Mouse (Mus musculus) intestine, embryonic 15.5 days (tissue): ENCODE data around the gene Hoxb5. TPM values are rescaled to one million over a fixed set of nuclear protein-coding genes. Genes with fewer than 3 reads are reported as not detected.

Experiments used
- ATAC-seq: fragments of 200-750 bp; cut with Nextera tagmentation; 2 replicates; pipeline ENCODE4 v1.8.0; 2017; ENCODE audit warnings: moderate TSS enrichment, moderate library complexity
- H3K27ac ChIP-seq: fragments of 300-500 bp; sonication (generic); 2 replicates; pipeline ENCODE4 v1.5.1; 2015; ENCODE audit warnings: mild to moderate bottlenecking, inconsistent platforms
- H3K27me3 ChIP-seq: fragments of 300-500 bp; sonication (generic); replicated peaks from 2 replicates; pipeline ENCODE4 v1.6.1; 2015; ENCODE audit warnings: inconsistent platforms
- H3K36me3 ChIP-seq: fragments of 300-500 bp; sonication (generic); 2 replicates; pipeline ENCODE4 v1.6.1; 2015; ENCODE audit warnings: inconsistent platforms
- H3K4me1 ChIP-seq: fragments of 300-500 bp; sonication (generic); replicated peaks from 2 replicates; pipeline ENCODE4 v1.6.1; 2015; ENCODE audit warnings: inconsistent platforms
- H3K4me2 ChIP-seq: fragments of 300-500 bp; sonication (generic); replicated peaks from 2 replicates; pipeline ENCODE4 v1.6.1; 2015; ENCODE audit warnings: mild to moderate bottlenecking, inconsistent platforms
- H3K4me3 ChIP-seq: fragments of 300-500 bp; sonication (generic); replicated peaks from 2 replicates; pipeline ENCODE4 v1.5.1; 2015; ENCODE audit warnings: inconsistent platforms
- H3K9ac ChIP-seq: fragments of 300-500 bp; sonication (generic); 2 replicates; pipeline ENCODE4 v1.6.1; 2015; ENCODE audit warnings: inconsistent platforms
- H3K9me3 ChIP-seq: fragments of 300-500 bp; sonication (generic); 2 replicates; pipeline ENCODE4 v1.6.1; 2016; ENCODE audit warnings: inconsistent platforms
- WGBS: fragments of 180-500 bp; shearing (Covaris S2); methylation state at CpG from one replicate; pipeline ENCODE4 v1.1.7; 2015; 5-methylcytosine and 5-hydroxymethylcytosine counted together
- polyA plus RNA-seq: library from polyadenylated mRNA; unstranded; fragments of >200 nt; fragmentation: Nextera tagmentation; extraction: Ambion mirVana; gene quantifications from 2 replicates; pipeline ENCODE4 v1.2.1, GENCODE M21; 2015

The Hoxb5 gene
- polyA plus RNA-seq, 1 experiment from 2014 or later = 31.3 TPM

GRCm38 (mm10) chr11:96301064-96301431, 2.1 kb upstream of the Hoxb5 start:
- peaks cover 45% of the 10 kb centered on the region for H3K4me1 ChIP-seq
- H3K9ac ChIP-seq = peak overlapping the region; percentile 81
- H3K27ac ChIP-seq = peak overlapping the region; percentile 66; the same call in 1 of the 2 replicates
- H3K4me3 ChIP-seq = peak overlapping the region; percentile 51
- H3K4me2 ChIP-seq = peak overlapping the region; percentile 75
- no peaks in the 10 kb centered on the region for H3K9me3 ChIP-seq
- no peaks in the 10 kb centered on the region for H3K36me3 ChIP-seq
- H3K27me3 ChIP-seq = peaks cover 58% of the 10 kb centered on the region
- ATAC-seq = no peak
- WGBS = 30% methylated on average over 10 of the region's 10 CpGs

GRCm38 (mm10) chr11:96301837-96302236, 1.3 kb upstream of the Hoxb5 start:
- no peak for ATAC-seq
- peak overlapping the region; percentile 17 for H3K4me3 ChIP-seq
- H3K9ac ChIP-seq = peak overlapping the region; percentile 31; the same call in 1 of the 2 replicates
- peak overlapping the region; percentile 81 for H3K4me2 ChIP-seq
- WGBS = 18% methylated on average over 15 of the region's 15 CpGs
- peak overlapping the region; percentile 63 for H3K27ac ChIP-seq
- H3K27me3 ChIP-seq = peaks cover 51% of the 10 kb centered on the region
- H3K4me1 ChIP-seq = peaks cover 48% of the 10 kb centered on the region
- no peaks in the 10 kb centered on the region for H3K36me3 ChIP-seq
- no peaks in the 10 kb centered on the region for H3K9me3 ChIP-seq

GRCm38 (mm10) chr11:96302381-96303150, 570 bp upstream of the Hoxb5 start:
- Histone ChIP-seq H3K27me3 (peaks cover 44% of the 10 kb centered on the region), H3K4me3 (peak overlapping the region; percentile 46), H3K27ac (peak overlapping the region; percentile 63), H3K4me2 (peak overlapping the region; percentile 81), H3K36me3 (no peaks in the 10 kb centered on the region), H3K4me1 (peaks cover 45% of the 10 kb centered on the region), H3K9ac (peak overlapping the region; percentile 2; the same call in 1 of the 2 replicates), H3K9me3 (no peaks in the 10 kb centered on the region)
- WGBS = 31% methylated on average over 23 of the region's 23 CpGs
- ATAC-seq = no peak

GRCm38 (mm10) chr11:96304381-96305195, 1.5 kb downstream of the Hoxb5 start:
- Histone ChIP-seq H3K4me2 (peak overlapping the region; percentile 81), H3K36me3 (no peaks in the 10 kb centered on the region), H3K27ac (peak overlapping the region; percentile 90), H3K9ac (peak overlapping the region; percentile 70), H3K9me3 (no peaks in the 10 kb centered on the region), H3K4me1 (peaks cover 55% of the 10 kb centered on the region), H3K27me3 (peaks cover 31% of the 10 kb centered on the region), H3K4me3 (peak overlapping the region; percentile 46)
- no peak for ATAC-seq
- WGBS = 14% methylated on average over 38 of the region's 38 CpGs

GRCm38 (mm10) chr11:96305505-96306182, 2.5 kb downstream of the Hoxb5 start:
- no peaks in the 10 kb centered on the region for H3K9me3 ChIP-seq
- peak overlapping the region; percentile 86 for H3K27ac ChIP-seq
- ATAC-seq = no peak
- H3K36me3 ChIP-seq = no peaks in the 10 kb centered on the region
- 41% methylated on average over 6 of the region's 6 CpGs for WGBS
- H3K9ac ChIP-seq = peak overlapping the region; percentile 61
- peaks cover 52% of the 10 kb centered on the region for H3K4me1 ChIP-seq
- H3K27me3 ChIP-seq = peaks cover 20% of the 10 kb centered on the region
- H3K4me2 ChIP-seq = peak overlapping the region; percentile 81
- H3K4me3 ChIP-seq = peak overlapping the region; percentile 46

GRCm38 (mm10) chr11:96306183-96306907, 3.2 kb downstream of the Hoxb5 start:
- Histone ChIP-seq H3K4me1 (peaks cover 51% of the 10 kb centered on the region), H3K36me3 (no peaks in the 10 kb centered on the region), H3K9ac (peak overlapping the region; percentile 61), H3K9me3 (no peaks in the 10 kb centered on the region), H3K27ac (peak overlapping the region; percentile 86), H3K27me3 (peaks cover 19% of the 10 kb centered on the region), H3K4me2 (peak overlapping the region; percentile 81), H3K4me3 (peak overlapping the region; percentile 46)
- no peak for ATAC-seq
- WGBS = 22% methylated on average over 7 of the region's 7 CpGs

GRCm38 (mm10) chr11:96306908-96307269, 3.8 kb downstream of the Hoxb5 start:
- Histone ChIP-seq H3K4me1 (peaks cover 50% of the 10 kb centered on the region), H3K9ac (peak overlapping the region; percentile 61), H3K27me3 (peaks cover 15% of the 10 kb centered on the region), H3K4me2 (peak overlapping the region; percentile 81), H3K36me3 (no peaks in the 10 kb centered on the region), H3K9me3 (no peaks in the 10 kb centered on the region), H3K4me3 (peak overlapping the region; percentile 46), H3K27ac (peak overlapping the region; percentile 86)
- 8% methylated on average over 13 of the region's 13 CpGs for WGBS
- peak; percentile 22; the same call in 1 of the 2 replicates for ATAC-seq

GRCm38 (mm10) chr11:96308763-96309162, 5.6 kb downstream of the Hoxb5 start:
- peak overlapping the region; percentile 86 for H3K27ac ChIP-seq
- H3K4me2 ChIP-seq = peak overlapping the region; percentile 81
- no peaks in the 10 kb centered on the region for H3K36me3 ChIP-seq
- H3K9me3 ChIP-seq = no peaks in the 10 kb centered on the region
- H3K4me1 ChIP-seq = peaks cover 53% of the 10 kb centered on the region
- ATAC-seq = no peak
- peak overlapping the region; percentile 46; the same call in 1 of the 2 replicates for H3K4me3 ChIP-seq
- H3K27me3 ChIP-seq = peaks cover 8% of the 10 kb centered on the region
- 34% methylated on average over 4 of the region's 4 CpGs for WGBS
- H3K9ac ChIP-seq = peak overlapping the region; percentile 61

GRCm38 (mm10) chr11:96309288-96309687, 6.2 kb downstream of the Hoxb5 start:
- H3K36me3 ChIP-seq = no peaks in the 10 kb centered on the region
- peaks cover 7% of the 10 kb centered on the region for H3K27me3 ChIP-seq
- ATAC-seq = peak; percentile 21; the same call in 1 of the 2 replicates
- 33% methylated on average over 4 of the region's 4 CpGs for WGBS
- H3K9ac ChIP-seq = peak overlapping the region; percentile 61
- no peaks in the 10 kb centered on the region for H3K9me3 ChIP-seq
- peak overlapping the region; percentile 81 for H3K4me2 ChIP-seq
- H3K4me3 ChIP-seq = peak overlapping the region; percentile 46; the same call in 1 of the 2 replicates
- peaks cover 55% of the 10 kb centered on the region for H3K4me1 ChIP-seq
- peak overlapping the region; percentile 86 for H3K27ac ChIP-seq

GRCm38 (mm10) chr11:96310183-96310938, 7.2 kb downstream of the Hoxb5 start:
- H3K9ac ChIP-seq = peak overlapping the region; percentile 61
- ATAC-seq = no peak
- H3K4me2 ChIP-seq = peak overlapping the region; percentile 81
- no peaks in the 10 kb centered on the region for H3K36me3 ChIP-seq
- peak overlapping the region; percentile 86 for H3K27ac ChIP-seq
- H3K4me1 ChIP-seq = peaks cover 54% of the 10 kb centered on the region
- WGBS = 21% methylated on average over 20 of the region's 20 CpGs
- H3K9me3 ChIP-seq = no peaks in the 10 kb centered on the region
- H3K4me3 ChIP-seq = peak overlapping the region; percentile 26
- peaks cover 7% of the 10 kb centered on the region for H3K27me3 ChIP-seq

- H3K4me3 ChIP-seq = peak overlapping the region; percentile 26
- peaks cover 50% of the 10 kb centered on the region for H3K4me1 ChIP-seq
- peak overlapping the region; percentile 86 for H3K27ac ChIP-seq
- no peaks in the 10 kb centered on the region for H3K36me3 ChIP-seq
- H3K9ac ChIP-seq = peak overlapping the region; percentile 61
- H3K9me3 ChIP-seq = no peaks in the 10 kb centered on the region
- ATAC-seq = no peak
- 21% methylated on average over 6 of the region's 6 CpGs for WGBS
- peaks cover 7% of the 10 kb centered on the region for H3K27me3 ChIP-seq
- peak overlapping the region; percentile 81 for H3K4me2 ChIP-seq
Measured at GRCm38 (mm10) chr11:96311097-96311496, 8.0 kb downstream of the Hoxb5 start.
